Mouse (Mus musculus): ENCODE measurements around the gene Mup4. TPM values are rescaled to one million over a fixed set of nuclear protein-coding genes. Genes with fewer than 3 reads are reported as not detected.
"Not testable (repeated sequence)": the region's sequence is repeated elsewhere in the genome, so short reads cannot be mapped to it uniquely, and the experiment has no call there.

Gene Mup4
- total RNA-seq (2022) = not detected

GRCm38 (mm10) chr4:59960610-59961009 lies at the start of gene Mup4:
Gene Mup4 (minus strand): TSS chr4:59960710.
- no peak for DNase-seq (ENCODE audit: low spot score in 2 of 2)

DNA sequence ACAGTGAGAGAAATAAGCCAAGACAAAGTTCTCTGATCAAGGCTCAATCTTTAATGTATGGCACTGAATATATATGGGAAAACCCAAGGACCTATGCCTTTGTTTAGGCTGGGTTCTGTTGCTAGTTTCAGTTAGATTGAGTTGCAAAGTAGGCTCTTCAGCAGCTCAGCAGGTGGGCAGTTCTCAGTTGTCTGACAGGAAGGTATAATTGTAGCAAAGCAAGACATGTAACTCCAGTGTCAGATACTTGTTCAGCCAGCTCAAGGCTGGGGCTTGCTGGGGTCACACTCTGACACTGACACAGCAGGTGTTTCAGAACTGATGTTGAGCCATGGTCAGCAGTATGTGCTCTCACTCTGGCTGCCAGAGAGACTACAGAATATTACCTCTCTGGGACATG lies 37.4 kb upstream of the Mup4 start:
- DNase-seq (ENCODE audit: low spot score in 2 of 2) = not testable (repeated sequence)

- no peak for DNase-seq (ENCODE audit: low spot score in 2 of 2)
Measured at GRCm38 (mm10) chr4:59963405-59964344, 3.2 kb upstream of the Mup4 start, which contains the start of gene Mup6. Gene Mup6 (plus strand): TSS chr4:59964294.

GRCm38 (mm10) chr4:59937543-59937942 lies 23.0 kb downstream of the Mup4 start:
- no peak for DNase-seq (ENCODE audit: low spot score in 2 of 2)

DNA sequence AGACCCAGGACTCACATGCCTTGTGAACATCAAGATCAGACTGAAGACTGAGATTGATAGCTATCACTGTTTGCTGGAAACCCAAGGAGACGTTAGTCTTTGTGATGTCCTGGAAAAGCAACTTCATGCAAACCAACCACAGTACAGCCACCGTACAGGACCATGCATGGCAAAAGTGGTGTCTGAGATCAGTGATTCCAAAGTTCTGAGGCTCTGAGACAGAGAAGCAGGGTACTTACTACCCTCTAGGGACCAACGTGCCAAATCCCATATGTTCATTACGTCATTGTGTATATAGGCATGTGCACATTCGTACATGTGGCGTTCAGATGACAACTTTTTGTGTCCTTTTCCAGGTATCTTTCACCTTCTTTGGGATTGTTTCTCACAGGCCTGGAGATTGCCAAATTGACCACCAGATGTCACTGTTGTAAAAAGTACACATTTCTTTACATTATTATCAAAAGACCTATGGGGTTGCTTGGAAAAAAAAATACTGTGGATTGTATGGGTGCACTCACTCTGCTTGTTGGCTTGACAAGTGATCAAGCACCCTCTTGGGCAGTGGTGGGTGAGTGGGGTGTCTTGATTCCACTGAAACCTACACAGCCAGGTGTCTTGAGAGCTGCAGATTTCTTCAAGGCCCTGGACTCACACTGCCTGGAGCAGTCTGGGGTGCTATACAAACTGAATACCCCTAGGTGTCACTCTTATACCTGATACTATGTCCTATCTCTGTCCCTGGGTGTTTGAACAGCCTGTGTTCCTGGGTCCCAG lies 27.8 kb downstream of the Mup4 start:
- DNase-seq (ENCODE audit: low spot score in 2 of 2) = no peak

GRCm38 (mm10) chr4:59928347-59928746 lies 32.2 kb downstream of the Mup4 start:
- peak; percentile 56 to 70 for DNase-seq (ENCODE audit: low spot score in 2 of 2)

DNA sequence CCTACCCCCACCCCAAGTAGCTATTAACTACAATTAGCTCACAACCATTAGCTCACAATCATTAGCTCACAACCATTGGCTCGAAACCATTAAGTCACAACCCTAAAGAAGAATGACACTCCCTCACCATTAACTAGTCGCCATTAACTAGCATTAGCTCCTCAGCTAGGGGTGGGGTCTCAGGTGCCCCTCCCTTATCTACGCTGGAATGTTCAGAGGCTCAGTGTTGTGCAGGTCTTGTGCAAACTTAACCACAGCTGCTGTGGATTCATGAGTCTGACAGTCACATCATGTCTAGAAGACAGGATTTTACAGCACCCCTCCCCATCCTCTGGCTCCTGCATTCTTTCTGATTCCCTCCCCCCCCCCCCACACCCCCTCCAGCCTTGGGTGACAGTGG lies 32.8 kb downstream of the Mup4 start:
- DNase-seq (ENCODE audit: low spot score in 2 of 2) = no peak

- DNase-seq (ENCODE audit: low spot score in 2 of 2) = no peak
Measured at GRCm38 (mm10) chr4:59925082-59925481, 35.4 kb downstream of the Mup4 start.

- no peak for DNase-seq (ENCODE audit: low spot score in 2 of 2)
Measured at GRCm38 (mm10) chr4:59917966-59918365, 42.5 kb downstream of the Mup4 start.

DNA sequence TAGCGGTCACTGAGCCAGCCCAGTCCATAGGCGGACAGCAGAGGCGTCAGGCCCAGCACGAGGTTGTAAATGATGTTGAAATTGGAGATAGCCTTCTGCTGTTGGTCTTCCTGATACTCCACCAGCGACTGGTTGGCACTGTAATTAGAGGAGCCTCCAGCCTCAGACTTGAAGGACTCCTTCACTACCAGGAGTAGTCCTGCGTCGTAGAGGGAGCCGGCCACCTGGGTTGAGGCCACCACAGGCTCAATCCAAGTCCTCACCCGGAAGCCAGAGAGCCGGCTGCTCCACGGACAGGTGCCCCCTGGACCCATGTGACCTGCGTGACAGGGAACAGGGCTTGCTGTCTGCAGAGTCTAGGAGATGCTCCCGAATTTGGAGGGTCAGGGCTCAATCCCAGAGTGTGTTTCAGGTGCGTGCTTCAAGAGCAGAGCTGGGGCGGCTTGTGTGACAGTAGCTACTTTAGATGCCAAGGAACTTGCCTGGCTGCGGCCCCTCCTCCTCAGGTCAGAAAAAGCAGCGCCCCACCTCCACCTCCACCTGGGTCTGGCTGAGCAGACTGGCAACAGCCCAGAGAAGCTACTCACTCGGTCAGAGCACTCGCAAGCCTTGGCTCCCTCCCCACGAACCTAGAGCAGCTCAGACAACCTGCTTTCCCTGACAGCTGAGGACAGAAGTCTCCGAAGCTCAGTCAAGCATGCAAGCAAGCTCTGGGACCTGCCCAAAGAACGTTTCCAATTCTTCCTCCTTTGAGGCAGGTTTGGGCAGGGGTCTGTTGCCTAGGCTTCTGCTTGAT lies 45.7 kb downstream of the Mup4 start, which contains the start of gene Slc46a2:
Gene Slc46a2, minus strand, starts transcription at position 449 of the 796 bp plus-strand sequence.
- DNase-seq (ENCODE audit: low spot score in 2 of 2) = no peak

DNA sequence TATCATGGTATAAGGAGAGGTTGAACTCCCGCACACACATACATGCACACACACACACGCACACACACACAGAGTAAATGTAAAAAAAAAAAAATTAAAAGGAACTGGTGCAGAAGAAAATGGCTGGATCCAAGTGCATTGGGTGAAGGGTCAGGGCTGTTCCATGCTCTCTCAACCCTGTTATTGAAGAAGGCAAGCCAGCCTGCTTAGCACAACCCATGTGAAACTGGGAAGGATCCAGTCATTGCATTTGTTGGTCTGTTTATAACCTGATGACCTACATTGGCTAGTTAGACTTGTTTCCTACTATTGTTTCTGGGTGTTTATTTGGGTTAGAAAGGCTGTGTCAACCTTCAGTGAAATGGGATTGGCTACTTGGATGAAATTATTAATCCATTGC lies 51.7 kb downstream of the Mup4 start:
- no peak for DNase-seq (ENCODE audit: low spot score in 2 of 2)

- no peak for DNase-seq (ENCODE audit: low spot score in 2 of 2)
Measured at GRCm38 (mm10) chr4:59907657-59908230, 52.8 kb downstream of the Mup4 start.

DNA sequence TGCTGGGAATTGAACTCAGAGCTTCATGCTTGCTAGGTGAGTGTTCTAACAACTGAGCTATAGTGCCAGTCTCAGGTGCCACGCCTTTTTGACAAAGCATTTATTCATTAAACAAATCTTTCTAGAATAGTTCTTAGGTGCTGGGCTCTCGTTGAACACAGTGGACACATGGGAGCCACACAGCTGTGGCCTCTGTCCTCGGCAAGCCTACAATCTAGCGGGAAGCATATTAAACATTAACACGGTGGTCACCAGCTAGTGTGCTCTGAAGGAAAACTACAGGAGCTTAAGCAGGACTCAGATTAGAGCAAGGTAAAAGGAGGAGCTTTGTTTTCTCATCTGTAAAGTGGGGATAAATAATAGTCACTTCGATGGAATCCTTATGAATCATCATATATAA lies 53.4 kb downstream of the Mup4 start:
- no peak for DNase-seq (ENCODE audit: low spot score in 2 of 2)

Other genes starting within 250 kb of the Mup4 start
- gene Inip, start 159.1 kb downstream of the Mup4 start, total RNA-seq (2022) = 10 to 100 TPM; 20.9 to 26.0 (median 23.8) TPM
- 10 to 100 TPM; 38.7 to 45.5 (median 40.4) TPM for gene Snx30, start 154.9 kb downstream of the Mup4 start, total RNA-seq (2022)
- not detected for gene Slc46a2, start 45.7 kb downstream of the Mup4 start, total RNA-seq (2022)
- gene Mup6, start 3.6 kb upstream of the Mup4 start, total RNA-seq (2022) = not detected
- not detected for gene Mup7, start 109.8 kb upstream of the Mup4 start, total RNA-seq (2022)
- not detected for gene Mup2, start 193.6 kb upstream of the Mup4 start, total RNA-seq (2022)